Mouse (Mus musculus): ENCODE results near the gene Slc12a7. TPM values are rescaled to one million over a fixed set of nuclear protein-coding genes. Genes with fewer than 3 reads are reported as not detected.

The Slc12a7 gene
- polyA plus RNA-seq, 1 experiment = 0.20 TPM

DNA sequence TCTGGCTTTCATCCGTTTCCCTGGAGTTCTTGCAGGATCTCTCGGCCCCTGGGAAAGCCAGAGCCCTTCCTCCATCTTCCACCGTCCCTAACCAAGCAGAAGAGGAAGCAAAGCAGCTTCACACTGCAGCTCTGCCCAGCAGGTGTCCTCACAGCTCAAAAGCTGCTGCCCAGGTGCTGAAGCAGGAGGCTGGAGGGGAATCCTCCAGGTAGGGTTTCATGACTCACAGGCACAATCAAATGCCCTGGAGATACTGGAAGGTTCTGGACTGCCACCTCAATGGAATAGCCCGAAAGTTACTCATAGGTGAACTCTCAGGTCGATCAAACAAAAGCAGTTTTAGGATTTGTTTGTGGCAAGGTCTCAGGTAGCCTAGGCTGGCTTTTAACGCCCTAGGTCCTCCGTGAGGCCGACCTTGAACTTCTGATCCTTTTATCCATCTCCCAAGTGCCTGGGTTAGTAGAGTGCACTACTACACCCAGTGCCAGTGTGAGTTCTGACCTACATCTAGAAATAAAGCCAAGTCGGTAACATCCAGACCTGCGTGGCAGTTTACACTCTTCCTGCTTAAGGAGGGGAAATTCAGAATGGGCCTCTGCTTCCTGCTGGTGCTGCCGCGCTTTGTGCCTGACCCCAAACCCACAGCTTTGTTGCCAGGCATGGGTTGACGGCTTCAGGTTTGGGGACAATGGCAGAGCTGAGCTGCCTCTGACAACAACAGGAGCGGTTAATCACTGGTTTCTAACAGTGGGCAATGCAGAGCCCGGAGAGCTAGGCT is 16.0 kb downstream of the Slc12a7 start:
- Histone ChIP-seq H3K4me3 (replicated peaks) (no peak overlapping the region), H3K4me1 (ENCODE audit: control insufficient read depth) (no peaks in the 10 kb centered on the region), H3K36me3 (ENCODE audit: control insufficient read depth) (no peaks in the 10 kb centered on the region), H3K9me3 (ENCODE audit: control insufficient read depth, low read length) (no peaks in the 10 kb centered on the region), H3K27me3 (ENCODE audit: control insufficient read depth) (peaks cover 12% of the 10 kb centered on the region; the same call in 1 of the 2 replicates)
- TF ChIP-seq TAL1 (IDR thresholded peaks at IDR 0.05; ENCODE audit: low read length) (no peak), GATA1 (IDR thresholded peaks at IDR 0.05; ENCODE audit: low read length) (no peak)

GRCm38 (mm10) chr13:73750435-73750834 is 17.5 kb downstream of the Slc12a7 start:
- H3K27me3 ChIP-seq (ENCODE audit: control insufficient read depth) = peaks cover 12% of the 10 kb centered on the region; the same call in 1 of the 2 replicates

DNA sequence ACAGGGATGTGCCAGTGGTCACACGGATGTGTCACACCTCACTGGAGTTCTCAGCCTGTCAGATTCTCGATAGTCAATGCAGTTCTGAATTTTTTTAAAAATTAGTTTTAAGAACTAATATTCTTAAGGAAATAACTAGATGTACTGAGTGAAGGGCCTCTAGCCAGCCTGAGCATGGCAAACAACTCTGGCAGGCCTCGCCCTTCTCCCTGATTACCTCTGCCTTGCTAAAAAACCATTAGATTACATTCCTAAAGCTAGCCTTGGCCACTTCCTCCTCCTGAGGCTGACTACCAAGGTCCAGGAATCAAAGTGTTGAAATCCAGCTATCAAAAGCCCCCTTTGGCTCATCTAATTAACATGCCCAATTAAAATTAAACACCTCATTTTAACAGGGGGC is 18.4 kb downstream of the Slc12a7 start:
- Histone ChIP-seq H3K36me3 (ENCODE audit: control insufficient read depth) (no peaks in the 10 kb centered on the region), H3K9me3 (ENCODE audit: control insufficient read depth, low read length) (no peaks in the 10 kb centered on the region), H3K4me1 (ENCODE audit: control insufficient read depth) (no peaks in the 10 kb centered on the region), H3K27me3 (ENCODE audit: control insufficient read depth) (peaks cover 12% of the 10 kb centered on the region; the same call in 1 of the 2 replicates), H3K4me3 (replicated peaks) (no peak overlapping the region)
- no peak for TF ChIP-seq GATA1 (IDR thresholded peaks at IDR 0.05; ENCODE audit: low read length)
- TF ChIP-seq TAL1 (IDR thresholded peaks at IDR 0.05; ENCODE audit: low read length) = no peak

More at GRCm38 (mm10) chr13:73750435-73750834, 17.5 kb downstream of the Slc12a7 start:
- H3K9me3 ChIP-seq (ENCODE audit: control insufficient read depth, low read length) = no peaks in the 10 kb centered on the region
- H3K4me3 ChIP-seq (replicated peaks) = no peak overlapping the region
- TF ChIP-seq TAL1 (IDR thresholded peaks at IDR 0.05; ENCODE audit: low read length) (no peak), GATA1 (IDR thresholded peaks at IDR 0.05; ENCODE audit: low read length) (no peak)
- no peaks in the 10 kb centered on the region for H3K4me1 ChIP-seq (ENCODE audit: control insufficient read depth)
- H3K36me3 ChIP-seq (ENCODE audit: control insufficient read depth) = no peaks in the 10 kb centered on the region

- Histone ChIP-seq H3K4me1 (ENCODE audit: control insufficient read depth) (no peaks in the 10 kb centered on the region), H3K27me3 (ENCODE audit: control insufficient read depth) (0 out of 2 replicates have a peak, but pooled peaks cover 2% of the 10 kb centered on the region), H3K36me3 (ENCODE audit: control insufficient read depth) (no peaks in the 10 kb centered on the region), H3K4me3 (replicated peaks) (no peak overlapping the region), H3K9me3 (ENCODE audit: control insufficient read depth, low read length) (no peaks in the 10 kb centered on the region)
- no peak for TF ChIP-seq TAL1 (IDR thresholded peaks at IDR 0.05; ENCODE audit: low read length)
- TF ChIP-seq GATA1 (IDR thresholded peaks at IDR 0.05; ENCODE audit: low read length) = no peak
Observed at GRCm38 (mm10) chr13:73755809-73756208, 22.9 kb downstream of the Slc12a7 start.

- no peak overlapping the region for H3K4me3 ChIP-seq (replicated peaks)
Observed at GRCm38 (mm10) chr13:73756916-73757315, 24.0 kb downstream of the Slc12a7 start.

DNA sequence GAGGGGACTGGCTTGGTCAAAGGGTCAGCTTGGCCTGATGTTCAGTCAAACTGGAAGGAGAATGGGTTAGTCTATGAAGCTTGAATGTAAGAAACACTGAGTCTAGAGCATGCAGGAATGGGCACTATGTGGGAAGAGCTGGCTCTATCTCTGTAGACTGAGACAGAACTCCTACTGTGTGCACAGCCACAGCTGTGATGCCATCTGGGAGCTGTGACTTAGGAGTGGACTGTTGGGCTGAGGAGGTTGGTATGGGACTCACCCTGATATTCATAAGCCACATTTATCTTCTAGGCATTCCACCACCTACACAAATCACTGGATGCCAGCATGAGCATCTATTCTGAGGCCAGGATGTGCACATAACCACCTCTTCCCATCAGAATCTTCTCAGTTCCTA is 24.5 kb downstream of the Slc12a7 start:
- TF ChIP-seq TAL1 (IDR thresholded peaks at IDR 0.05; ENCODE audit: low read length) (no peak), GATA1 (IDR thresholded peaks at IDR 0.05; ENCODE audit: low read length) (no peak)
- no peaks in the 10 kb centered on the region for H3K36me3 ChIP-seq (ENCODE audit: control insufficient read depth)
- H3K9me3 ChIP-seq (ENCODE audit: control insufficient read depth, low read length) = no peaks in the 10 kb centered on the region
- no peak overlapping the region for H3K4me3 ChIP-seq (replicated peaks)
- 0 out of 2 replicates have a peak, but pooled peaks cover 2% of the 10 kb centered on the region for H3K27me3 ChIP-seq (ENCODE audit: control insufficient read depth)
- H3K4me1 ChIP-seq (ENCODE audit: control insufficient read depth) = no peaks in the 10 kb centered on the region

More at GRCm38 (mm10) chr13:73756916-73757315, 24.0 kb downstream of the Slc12a7 start:
- no peak for TF ChIP-seq TAL1 (IDR thresholded peaks at IDR 0.05; ENCODE audit: low read length)
- no peak for TF ChIP-seq GATA1 (IDR thresholded peaks at IDR 0.05; ENCODE audit: low read length)
- H3K4me1 ChIP-seq (ENCODE audit: control insufficient read depth) = no peaks in the 10 kb centered on the region
- H3K9me3 ChIP-seq (ENCODE audit: control insufficient read depth, low read length) = no peaks in the 10 kb centered on the region
- 0 out of 2 replicates have a peak, but pooled peaks cover 2% of the 10 kb centered on the region for H3K27me3 ChIP-seq (ENCODE audit: control insufficient read depth)
- no peaks in the 10 kb centered on the region for H3K36me3 ChIP-seq (ENCODE audit: control insufficient read depth)

DNA sequence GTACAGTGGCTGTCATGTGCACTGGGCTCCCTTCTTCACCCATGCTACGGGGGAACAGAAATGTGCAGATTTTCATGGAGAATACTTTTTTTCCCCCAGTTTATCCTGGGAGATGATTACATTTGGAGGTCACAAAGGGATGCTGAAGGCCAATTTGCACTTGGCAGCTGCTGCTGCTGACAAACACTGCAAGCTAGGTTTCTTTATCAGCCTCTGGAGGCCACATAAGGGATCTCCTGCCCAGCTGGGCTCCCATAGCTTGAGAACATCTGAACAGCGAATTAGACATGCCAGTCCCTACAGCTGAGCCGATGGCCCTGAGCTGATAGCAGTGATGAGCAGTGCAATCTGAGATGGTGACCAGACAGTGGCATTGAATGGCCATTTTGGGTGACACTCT is 26.7 kb downstream of the Slc12a7 start:
- Histone ChIP-seq H3K36me3 (ENCODE audit: control insufficient read depth) (no peaks in the 10 kb centered on the region), H3K4me3 (replicated peaks) (no peak overlapping the region), H3K4me1 (ENCODE audit: control insufficient read depth) (peaks cover 18% of the 10 kb centered on the region), H3K9me3 (ENCODE audit: control insufficient read depth, low read length) (no peaks in the 10 kb centered on the region), H3K27me3 (ENCODE audit: control insufficient read depth) (peaks cover 6% of the 10 kb centered on the region; the same call in 1 of the 2 replicates)
- no peak for TF ChIP-seq GATA1 (IDR thresholded peaks at IDR 0.05; ENCODE audit: low read length)
- no peak for TF ChIP-seq TAL1 (IDR thresholded peaks at IDR 0.05; ENCODE audit: low read length)

- peaks cover 18% of the 10 kb centered on the region for H3K4me1 ChIP-seq (ENCODE audit: control insufficient read depth)
- H3K36me3 ChIP-seq (ENCODE audit: control insufficient read depth) = no peaks in the 10 kb centered on the region
- no peak overlapping the region for H3K4me3 ChIP-seq (replicated peaks)
- peaks cover 6% of the 10 kb centered on the region; the same call in 1 of the 2 replicates for H3K27me3 ChIP-seq (ENCODE audit: control insufficient read depth)
- no peaks in the 10 kb centered on the region for H3K9me3 ChIP-seq (ENCODE audit: control insufficient read depth, low read length)
- TF ChIP-seq TAL1 (IDR thresholded peaks at IDR 0.05; ENCODE audit: low read length) = no peak
- no peak for TF ChIP-seq GATA1 (IDR thresholded peaks at IDR 0.05; ENCODE audit: low read length)
Observed at GRCm38 (mm10) chr13:73760126-73760525, 27.2 kb downstream of the Slc12a7 start.

DNA sequence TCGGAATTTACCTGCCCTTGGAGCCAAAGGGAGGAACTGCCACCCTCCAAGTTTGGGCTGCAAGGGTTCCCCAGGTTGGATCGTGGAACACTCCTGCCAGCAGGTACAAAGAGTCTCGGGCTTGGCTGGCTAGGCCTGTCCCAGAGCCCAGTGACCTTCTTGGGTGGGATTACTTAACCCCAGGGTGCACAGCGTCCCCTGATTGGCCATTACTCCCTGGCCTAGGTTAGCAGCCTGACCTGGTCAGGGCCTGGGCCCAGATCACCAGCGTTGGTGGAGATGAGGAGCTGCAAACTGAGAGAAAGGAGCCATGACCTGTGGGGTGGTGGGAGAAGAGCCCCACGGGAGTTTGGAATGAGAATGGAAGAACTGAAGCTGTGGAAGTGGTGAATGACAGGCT is 30.0 kb downstream of the Slc12a7 start:
- Histone ChIP-seq H3K4me1 (ENCODE audit: control insufficient read depth) (peaks cover 18% of the 10 kb centered on the region), H3K36me3 (ENCODE audit: control insufficient read depth) (no peaks in the 10 kb centered on the region), H3K27me3 (ENCODE audit: control insufficient read depth) (peaks cover 6% of the 10 kb centered on the region; the same call in 1 of the 2 replicates), H3K4me3 (replicated peaks) (peak overlapping the region; percentile 66), H3K9me3 (ENCODE audit: control insufficient read depth, low read length) (no peaks in the 10 kb centered on the region)
- TF ChIP-seq TAL1 (IDR thresholded peaks at IDR 0.05; ENCODE audit: low read length) (no peak), GATA1 (IDR thresholded peaks at IDR 0.05; ENCODE audit: low read length) (no peak)

Measured in erythroblast, embryonic 14.5 days (primary cell).